12 mouse cellular contexts compared by ENCODE assay signal in genomic region chr17:57085970-57086757, GRCm38 (mm10). TPM values are rescaled to one million over a fixed set of nuclear protein-coding genes. Genes with fewer than 3 reads are reported as not detected.
DNase-seq lines count a peak whose midpoint lies in the region; ATAC-seq and TF ChIP-seq lines count a peak whose summit lies in the region.
"Had no signal": no experiment of that assay in that cellular context is flagged by ENCODE, and none has a peak within 500 bp of the region (broad histone marks: within the 10 kb centered on the region; RNA-seq: fewer than 3 reads in every experiment).

No protein-coding gene starts in this region.

- ATAC-seq in forebrain, postnatal 0 days, result no peak
- no peak for ATAC-seq in midbrain, embryonic 15.5 days (replicated peaks)
- no peak for ATAC-seq in kidney, embryonic 16.5 days (ENCODE audit: low FRiP score, low TSS enrichment)

- H3K27me3 ChIP-seq in forebrain, postnatal 0 days (ENCODE audit: insufficient read depth, low read length), result no peaks in the 10 kb centered on the region
- 0 out of 2 replicates have a peak, but pooled peaks cover 3% of the 10 kb centered on the region for H3K27me3 ChIP-seq in midbrain, embryonic 15.5 days (replicated peaks)
- no peaks in the 10 kb centered on the region; the same call in 1 of the 2 replicates for H3K27me3 ChIP-seq in kidney, embryonic 16.5 days (ENCODE audit: insufficient read depth, low read length)

- DNase-seq in layer of hippocampus, adult 9-11 months, result peak; percentile 37
- no peak for DNase-seq in layer of hippocampus, postnatal 25 days (ENCODE audit: extremely low spot score in 1 of 2, low spot score in 1 of 2)
- peak; percentile 98 for DNase-seq in cerebellum, adult 9-11 months
- no peak for DNase-seq in forebrain, postnatal 0 days
- DNase-seq in gastrocnemius, postnatal 25 days, result no peak
- DNase-seq in gastrocnemius, adult 18-20 months (ENCODE audit: low spot score), result no peak
- DNase-seq: adrenal gland, adult 2 months; B cell, adult 2 months had no signal

- H3K9ac ChIP-seq in forebrain, postnatal 0 days, result peak overlapping the region; percentile 93; the same call in 1 of the 2 replicates
- no peak overlapping the region for H3K9ac ChIP-seq in midbrain, embryonic 15.5 days
- H3K9ac ChIP-seq in kidney, embryonic 16.5 days (replicated peaks; ENCODE audit: low read length), result no peak overlapping the region
- H3K9ac ChIP-seq: limb, embryonic 15.5 days had no signal

- H3K4me1 ChIP-seq in forebrain, postnatal 0 days (ENCODE audit: insufficient read depth), result peaks cover 6% of the 10 kb centered on the region; the same call in 1 of the 2 replicates
- peaks cover 33% of the 10 kb centered on the region for H3K4me1 ChIP-seq in midbrain, embryonic 15.5 days
- peaks cover 9% of the 10 kb centered on the region; the same call in 1 of the 2 replicates for H3K4me1 ChIP-seq in kidney, embryonic 16.5 days (ENCODE audit: insufficient read depth, low read length)

- no peak for TF ChIP-seq CTCF in forebrain, postnatal 0 days (IDR thresholded peaks at IDR 0.05; ENCODE audit: low read depth)

- no peaks in the 10 kb centered on the region for H3K9me3 ChIP-seq in forebrain, postnatal 0 days (ENCODE audit: low read length)
- no peaks in the 10 kb centered on the region for H3K9me3 ChIP-seq in midbrain, embryonic 15.5 days
- no peaks in the 10 kb centered on the region for H3K9me3 ChIP-seq in kidney, embryonic 16.5 days (ENCODE audit: low read length)
- H3K9me3 ChIP-seq: heart, embryonic 10.5 days; limb, embryonic 15.5 days had no signal

- peaks cover 24% of the 10 kb centered on the region for H3K36me3 ChIP-seq in forebrain, postnatal 0 days (ENCODE audit: insufficient read depth)
- peaks cover 7% of the 10 kb centered on the region; the same call in 1 of the 2 replicates for H3K36me3 ChIP-seq in midbrain, embryonic 15.5 days (replicated peaks)
- peaks cover 5% of the 10 kb centered on the region; the same call in 1 of the 2 replicates for H3K36me3 ChIP-seq in kidney, embryonic 16.5 days (ENCODE audit: insufficient read depth, low read length)
- H3K36me3 ChIP-seq: heart, embryonic 10.5 days; limb, embryonic 15.5 days had no signal

- 83% methylated on average over 11 of the region's 11 CpGs for WGBS in forebrain, postnatal 0 days
- 85% methylated on average over 11 of the region's 11 CpGs for WGBS in midbrain, embryonic 15.5 days
- 81% methylated on average over 11 of the region's 11 CpGs for WGBS in kidney, embryonic 16.5 days

- H3K4me2 ChIP-seq in forebrain, postnatal 0 days (ENCODE audit: low read depth), result peak overlapping the region; percentile 76
- peak overlapping the region; percentile 74 for H3K4me2 ChIP-seq in midbrain, embryonic 15.5 days
- H3K4me2 ChIP-seq in kidney, embryonic 16.5 days (replicated peaks; ENCODE audit: low read depth, low read length), result no peak overlapping the region

- H3K27ac ChIP-seq in forebrain, postnatal 0 days (ENCODE audit: low read depth, low read length), result no peak overlapping the region
- no peak overlapping the region for H3K27ac ChIP-seq in midbrain, embryonic 15.5 days
- no peak overlapping the region for H3K27ac ChIP-seq in kidney, embryonic 16.5 days (ENCODE audit: low read length)
- H3K27ac ChIP-seq: limb, embryonic 15.5 days had no signal

- peak overlapping the region; percentile 72 for H3K4me3 ChIP-seq in forebrain, postnatal 0 days (ENCODE audit: low read depth, low read length)
- H3K4me3 ChIP-seq in midbrain, embryonic 15.5 days, result peak overlapping the region; percentile 70
- H3K4me3 ChIP-seq in kidney, embryonic 16.5 days (ENCODE audit: low read length), result no peak overlapping the region

RNA-seq across cellular contexts. Expression of gene Tubb4a, which starts 1.4 kb away (rescaled TPM):
- total RNA-seq in layer of hippocampus, postnatal 25 days (2021), result 100 to 1,000 TPM; 633 to 647 TPM
- total RNA-seq in forebrain, postnatal 0 days (2014; rRNA removed), result 131 and 157 TPM in 2 replicates
- 453 and 500 TPM in 2 replicates for polyA plus RNA-seq in forebrain, postnatal 0 days (2015; fragmentation: Nextera tagmentation; extraction: Ambion mirVana)
- 388 and 395 TPM in 2 replicates for polyA plus RNA-seq in midbrain, embryonic 15.5 days (2015; fragmentation: Nextera tagmentation; extraction: Ambion mirVana)
- 1 to 10 TPM; 1.1 to 1.3 TPM for total RNA-seq in gastrocnemius, postnatal 25 days (2021)
- polyA plus RNA-seq in kidney, embryonic 16.5 days (2015; fragmentation: Nextera tagmentation; extraction: Ambion mirVana), result 25.2 and 31.8 TPM in 2 replicates
- 1 to 10 TPM in 1 of 2 experiments, under 1 TPM in 1; 0.78 to 1.1 TPM for total RNA-seq in gastrocnemius, adult 18-20 months (2021)

RNA-seq across cellular contexts. Expression of gene Dennd1c, which starts 7.8 kb away (rescaled TPM):
- 1 to 10 TPM in 1 of 2 experiments, under 1 TPM in 1; 0.47 to 2.0 TPM for total RNA-seq in layer of hippocampus, postnatal 25 days (2021)
- 0.92 and 1.00 TPM in 2 replicates for total RNA-seq in forebrain, postnatal 0 days (2014; rRNA removed)
- 1.4 and 1.9 TPM in 2 replicates for polyA plus RNA-seq in forebrain, postnatal 0 days (2015; fragmentation: Nextera tagmentation; extraction: Ambion mirVana)
- polyA plus RNA-seq in midbrain, embryonic 15.5 days (2015; fragmentation: Nextera tagmentation; extraction: Ambion mirVana), result 5.8 TPM in 2 replicates
- 1 to 10 TPM in 1 of 2 experiments, under 1 TPM in 1; 0.31 to 1.2 TPM for total RNA-seq in gastrocnemius, postnatal 25 days (2021)
- 5.6 and 6.8 TPM in 2 replicates for polyA plus RNA-seq in kidney, embryonic 16.5 days (2015; fragmentation: Nextera tagmentation; extraction: Ambion mirVana)
- under 1 TPM; 0.21 to 0.46 TPM for total RNA-seq in gastrocnemius, adult 18-20 months (2021)

RNA-seq across cellular contexts. Expression of gene Tnfsf9, which starts 19.0 kb away (rescaled TPM):
- total RNA-seq in layer of hippocampus, postnatal 25 days (2021), result under 1 TPM; 0.54 to 0.85 TPM
- 2.1 and 3.5 TPM in 2 replicates for total RNA-seq in forebrain, postnatal 0 days (2014; rRNA removed)
- polyA plus RNA-seq in forebrain, postnatal 0 days (2015; fragmentation: Nextera tagmentation; extraction: Ambion mirVana), result 3.4 and 4.1 TPM in 2 replicates
- 7.4 and 8.1 TPM in 2 replicates for polyA plus RNA-seq in midbrain, embryonic 15.5 days (2015; fragmentation: Nextera tagmentation; extraction: Ambion mirVana)
- total RNA-seq in gastrocnemius, postnatal 25 days (2021), result under 1 TPM; 0.27 to 0.41 TPM
- 9.9 and 11.7 TPM in 2 replicates for polyA plus RNA-seq in kidney, embryonic 16.5 days (2015; fragmentation: Nextera tagmentation; extraction: Ambion mirVana)
- total RNA-seq in gastrocnemius, adult 18-20 months (2021), result under 1 TPM in 1 of 2 experiments, not detected in 1; 0.57 TPM

RNA-seq across cellular contexts. Expression of gene Slc25a23, which starts 26.5 kb away (rescaled TPM):
- 100 to 1,000 TPM; 351 to 373 TPM for total RNA-seq in layer of hippocampus, postnatal 25 days (2021)
- total RNA-seq in forebrain, postnatal 0 days (2014; rRNA removed), result 75.7 and 101 TPM in 2 replicates
- polyA plus RNA-seq in forebrain, postnatal 0 days (2015; fragmentation: Nextera tagmentation; extraction: Ambion mirVana), result 38.8 and 43.2 TPM in 2 replicates
- 42.5 TPM in 2 replicates for polyA plus RNA-seq in midbrain, embryonic 15.5 days (2015; fragmentation: Nextera tagmentation; extraction: Ambion mirVana)
- total RNA-seq in gastrocnemius, postnatal 25 days (2021), result 10 to 100 TPM; 35.8 to 48.9 TPM
- polyA plus RNA-seq in kidney, embryonic 16.5 days (2015; fragmentation: Nextera tagmentation; extraction: Ambion mirVana), result 11.2 and 14.0 TPM in 2 replicates
- 10 to 100 TPM; 34.1 to 40.3 TPM for total RNA-seq in gastrocnemius, adult 18-20 months (2021)

RNA-seq across cellular contexts. Expression of gene Crb3, which starts 27.3 kb away (rescaled TPM):
- under 1 TPM in 1 of 2 experiments, not detected in 1; 0.99 TPM for total RNA-seq in layer of hippocampus, postnatal 25 days (2021)
- 2.0 and 4.0 TPM in 2 replicates for total RNA-seq in forebrain, postnatal 0 days (2014; rRNA removed)
- polyA plus RNA-seq in forebrain, postnatal 0 days (2015; fragmentation: Nextera tagmentation; extraction: Ambion mirVana), result 2.4 and 3.5 TPM in 2 replicates
- 1.5 and 2.0 TPM in 2 replicates for polyA plus RNA-seq in midbrain, embryonic 15.5 days (2015; fragmentation: Nextera tagmentation; extraction: Ambion mirVana)
- total RNA-seq in gastrocnemius, postnatal 25 days (2021), result under 1 TPM; 0.77 to 0.99 TPM
- polyA plus RNA-seq in kidney, embryonic 16.5 days (2015; fragmentation: Nextera tagmentation; extraction: Ambion mirVana), result 61.8 and 69.1 TPM in 2 replicates
- total RNA-seq in gastrocnemius, adult 18-20 months (2021), result under 1 TPM in 1 of 2 experiments, not detected in 1; 0.31 TPM

Comparison
In these comparisons a context has a peak if more than half of its experiments do, and no peak if none do; other contexts are left out.
1. DNase-seq: peak in layer of hippocampus, adult 9-11 months (single experiment) and cerebellum, adult 9-11 months (single experiment); none in layer of hippocampus, postnatal 25 days (0 of 2), forebrain, postnatal 0 days (single experiment), gastrocnemius, postnatal 25 days (single experiment) and gastrocnemius, adult 18-20 months (single experiment).
2. RNA of gene Tubb4a, which starts 1.4 kb away (total RNA-seq): 633 to 647 TPM in layer of hippocampus, postnatal 25 days and 131 to 157 TPM in forebrain, postnatal 0 days; 1.1 to 1.3 TPM in gastrocnemius, postnatal 25 days and 0.78 to 1.1 TPM in gastrocnemius, adult 18-20 months; every median in the first group is over 10 times any median in the second.